Mouse (Mus musculus) E14TG2a.4 (cell line): ENCODE measurements around the gene Cmip.

Experiments used
- CTCF ChIP-seq: conservative IDR thresholded peaks from 2 replicates; pipeline ENCODE4 v1.5.1; 2014; ENCODE audit warnings: low read length
- NANOG ChIP-seq: IDR thresholded peaks from 2 replicates; pipeline ENCODE4 v1.6.1; 2014; ENCODE audit warnings: borderline replicate concordance, low read length, mixed read lengths

DNA sequence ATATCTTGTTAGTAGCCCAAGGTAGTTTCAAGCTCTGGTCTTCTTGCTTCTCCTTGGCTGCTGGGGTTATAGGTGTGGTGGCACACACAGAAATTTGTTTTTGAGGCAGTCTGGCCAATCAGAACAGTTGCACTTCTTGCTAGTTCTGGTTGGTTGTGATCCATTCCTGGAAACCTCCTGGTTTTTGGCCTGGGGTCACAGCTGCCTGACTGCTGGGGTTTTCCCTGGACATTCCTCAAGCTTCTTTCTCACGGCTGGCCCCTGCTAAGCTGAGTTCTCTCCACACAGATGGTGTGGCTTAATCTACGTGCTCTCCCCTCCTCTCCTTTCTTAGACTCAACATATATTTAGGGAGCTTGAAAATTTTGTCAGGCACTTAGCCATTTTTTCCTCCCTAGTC is 73.0 kb downstream of the Cmip start:
- TF ChIP-seq CTCF (no peak), NANOG (no peak)
